Mouse (Mus musculus) cerebellum, adult 2 months (tissue): ENCODE measurements around the gene Il18. TPM values are rescaled to one million over a fixed set of nuclear protein-coding genes. Genes with fewer than 3 reads are reported as not detected.

Source experiments
- DNase-seq, 2 experiments: peaks; one replicate each; pipeline ENCODE4 v3.0.0; 2021
- H3K27ac ChIP-seq: fragments of 200-500 bp; 2 replicates; pipeline ENCODE4 v1.5.1; 2012; ENCODE audit warnings: low read length, control low read depth, inconsistent platforms; ENCODE audit not compliant: insufficient read depth
- H3K27me3 ChIP-seq: fragments of 200-500 bp; 2 replicates; pipeline ENCODE4 v1.6.1; 2012; ENCODE audit warnings: inconsistent platforms, mild to moderate bottlenecking, low read length, moderate library complexity; ENCODE audit not compliant: control insufficient read depth, insufficient read depth
- H3K4me1 ChIP-seq: fragments of 200-500 bp; 2 replicates; pipeline ENCODE4 v1.6.1; 2011; ENCODE audit warnings: low read length; ENCODE audit not compliant: control insufficient read depth, insufficient read depth
- H3K4me3 ChIP-seq: fragments of 200-500 bp; replicated peaks from 2 replicates; pipeline ENCODE3; 2011; ENCODE audit warnings: mild to moderate bottlenecking, low read depth, low read length, control low read depth; ENCODE audit not compliant: insufficient read depth
- CTCF ChIP-seq: fragments of 200-500 bp; IDR thresholded peaks from 2 replicates; pipeline ENCODE4 v1.5.1; 2011; ENCODE audit warnings: low read depth, mild to moderate bottlenecking, control low read depth, low read length, moderate library complexity, borderline replicate concordance; ENCODE audit not compliant: insufficient read depth
- POLR2A ChIP-seq: fragments of 200-500 bp; IDR thresholded peaks from 2 replicates; pipeline ENCODE4 v1.6.1; 2011; ENCODE audit warnings: low read length, control low read depth, borderline replicate concordance; ENCODE audit not compliant: insufficient read depth
- WGBS: fragments of 180-500 bp; shearing (Covaris S2); methylation state at CpG from one replicate; pipeline ENCODE4 v1.1.7; 2018; 5-methylcytosine and 5-hydroxymethylcytosine counted together
- polyA plus RNA-seq: library from polyadenylated mRNA; depleted of rRNA; stranded (reverse); fragments of >200 nt; gene quantifications from 2 replicates; pipeline ENCODE4 v1.2.3, GENCODE M21; 2012

Gene Il18
- polyA plus RNA-seq, 1 experiment, result 32.9 TPM

- no peak for DNase-seq
- Histone ChIP-seq H3K4me1 (no peaks in the 10 kb centered on the region), H3K27ac (peak within 1 kb of the TSS; percentile 54; the same call in 1 of the 2 replicates), H3K4me3 (peak within 1 kb of the TSS; percentile 29), H3K27me3 (no peaks in the 10 kb centered on the region)
- TF ChIP-seq POLR2A (no peak), CTCF (no peak)
- WGBS, result 48% methylated on average over 2 of the region's 2 CpGs
Measured at GRCm38 (mm10) chr9:50555094-50555446, 443 bp downstream of the Il18 start, which contains the start of gene Bco2. Bco2 (minus strand) TSS chr9:50555181.

GRCm38 (mm10) chr9:50561145-50561917, 6.7 kb downstream of the Il18 start, which contains the start of gene Tex12:
Tex12 (minus strand) TSS chr9:50561325.
- TF ChIP-seq POLR2A (no peak), CTCF (no peak)
- 87% methylated on average over 38 of the region's 38 CpGs for WGBS

GRCm38 (mm10) chr9:50561918-50562360, 7.3 kb downstream of the Il18 start:
- H3K4me1 ChIP-seq, result no peaks in the 10 kb centered on the region
- no peak overlapping the region for H3K27ac ChIP-seq
- no peaks in the 10 kb centered on the region; the same call in 1 of the 2 replicates for H3K27me3 ChIP-seq
- no peak for DNase-seq
- H3K4me3 ChIP-seq, result no peak overlapping the region
- 84% methylated on average over 2 of the region's 2 CpGs for WGBS
- TF ChIP-seq CTCF, result no peak

More at GRCm38 (mm10) chr9:50561145-50561917, 6.7 kb downstream of the Il18 start, which contains the start of gene Tex12:
- Histone ChIP-seq H3K27me3 (no peaks in the 10 kb centered on the region; the same call in 1 of the 2 replicates), H3K4me3 (no peak within 1 kb of the TSS), H3K4me1 (no peaks in the 10 kb centered on the region), H3K27ac (no peak within 1 kb of the TSS)
- no peak for DNase-seq

GRCm38 (mm10) chr9:50565173-50565572, 10.5 kb downstream of the Il18 start:
- no peak overlapping the region for H3K27ac ChIP-seq
- DNase-seq, result no peak
- H3K4me1 ChIP-seq, result no peaks in the 10 kb centered on the region
- TF ChIP-seq POLR2A, result no peak
- TF ChIP-seq CTCF, result no peak
- no peak overlapping the region for H3K4me3 ChIP-seq
- 37% methylated on average over 7 of the region's 7 CpGs for WGBS
- H3K27me3 ChIP-seq, result no peaks in the 10 kb centered on the region; the same call in 1 of the 2 replicates

GRCm38 (mm10) chr9:50565940-50566339, 11.3 kb downstream of the Il18 start:
- DNase-seq, result no peak
- WGBS, result 91% methylated on average over 4 of the region's 4 CpGs

GRCm38 (mm10) chr9:50567372-50567771, 12.7 kb downstream of the Il18 start:
- TF ChIP-seq POLR2A (no peak), CTCF (no peak)
- no peak overlapping the region for H3K27ac ChIP-seq
- WGBS, result 89% methylated on average over 4 of the region's 4 CpGs

More at GRCm38 (mm10) chr9:50565940-50566339, 11.3 kb downstream of the Il18 start:
- no peak for TF ChIP-seq CTCF
- no peak for TF ChIP-seq POLR2A
- no peak overlapping the region for H3K4me3 ChIP-seq
- no peak overlapping the region for H3K27ac ChIP-seq
- no peaks in the 10 kb centered on the region for H3K4me1 ChIP-seq
- no peaks in the 10 kb centered on the region for H3K27me3 ChIP-seq

GRCm38 (mm10) chr9:50567881-50568280, 13.3 kb downstream of the Il18 start:
- no peaks in the 10 kb centered on the region for H3K27me3 ChIP-seq
- 40% methylated on average over 2 of the region's 2 CpGs for WGBS
- no peak overlapping the region for H3K4me3 ChIP-seq
- TF ChIP-seq CTCF, result no peak
- TF ChIP-seq POLR2A, result no peak
- no peak overlapping the region for H3K27ac ChIP-seq
- no peaks in the 10 kb centered on the region for H3K4me1 ChIP-seq
- DNase-seq, result no peak

More at GRCm38 (mm10) chr9:50567372-50567771, 12.7 kb downstream of the Il18 start:
- no peak for DNase-seq
- H3K27me3 ChIP-seq, result no peaks in the 10 kb centered on the region
- no peak overlapping the region for H3K4me3 ChIP-seq
- no peaks in the 10 kb centered on the region for H3K4me1 ChIP-seq
